Mouse (Mus musculus) liver, postnatal 0 days (tissue): Measurements from ENCODE around the gene Robo1. TPM values are rescaled to one million over a fixed set of nuclear protein-coding genes. Genes with fewer than 3 reads are reported as not detected.
"Not testable (repeated sequence)": the region's sequence is repeated elsewhere in the genome, so short reads cannot be mapped to it uniquely, and the experiment has no call there.

Experiments
- ATAC-seq: fragments of 200-750 bp; cut with Nextera tagmentation; 2 replicates; pipeline ENCODE4 v1.8.0; 2017; ENCODE audit warnings: mild to moderate bottlenecking, moderate library complexity
- DNase-seq: peaks from one replicate; pipeline ENCODE4 v3.0.0-alpha.2; 2016
- H3K27ac ChIP-seq: fragments of 300-500 bp; sonication (generic); 2 replicates; pipeline ENCODE4 v1.5.1; 2014; ENCODE audit warnings: antibody characterized with exemption, moderate library complexity, mild to moderate bottlenecking, low read depth
- H3K27me3 ChIP-seq: fragments of 300-500 bp; sonication (generic); 2 replicates; pipeline ENCODE4 v1.6.1; 2014; ENCODE audit warnings: low read length, control low read depth, mixed read lengths; ENCODE audit not compliant: insufficient read depth
- H3K36me3 ChIP-seq: fragments of 300-500 bp; sonication (generic); replicated peaks from 2 replicates; pipeline ENCODE4 v1.6.1; 2014; ENCODE audit warnings: mild to moderate bottlenecking, control low read depth, low read length, moderate library complexity, mixed read lengths; ENCODE audit not compliant: insufficient read depth
- H3K4me1 ChIP-seq: fragments of 300-500 bp; sonication (generic); 2 replicates; pipeline ENCODE4 v1.6.1; 2014; ENCODE audit warnings: antibody characterized with exemption, mild to moderate bottlenecking, control low read depth; ENCODE audit not compliant: insufficient read depth
- H3K4me2 ChIP-seq: fragments of 300-500 bp; sonication (generic); 2 replicates; pipeline ENCODE4 v1.6.1; 2014; ENCODE audit warnings: low read depth, mild to moderate bottlenecking, low read length, moderate library complexity, mixed read lengths
- H3K4me3 ChIP-seq: fragments of 300-500 bp; sonication (generic); 2 replicates; pipeline ENCODE4 v1.5.1; 2014; ENCODE audit warnings: low read depth, low read length
- H3K9ac ChIP-seq: fragments of 300-500 bp; sonication (generic); replicated peaks from 2 replicates; pipeline ENCODE4 v1.6.1; 2014; ENCODE audit warnings: mild to moderate bottlenecking, moderate library complexity
- H3K9me3 ChIP-seq: fragments of 300-500 bp; sonication (generic); 2 replicates; pipeline ENCODE4 v1.6.1; 2016; ENCODE audit warnings: mild to moderate bottlenecking, control low read depth, low read length, mixed read lengths
- CTCF ChIP-seq: sonication (generic); IDR thresholded peaks from 2 replicates; pipeline ENCODE4 v1.5.1; 2016; ENCODE audit warnings: antibody characterized with exemption, low read depth
- EP300 ChIP-seq: IDR thresholded peaks from 2 replicates; pipeline ENCODE4 v1.6.1; 2016; ENCODE audit warnings: antibody characterized with exemption, low read depth, mild to moderate bottlenecking
- WGBS: fragments of 180-500 bp; shearing (Covaris S2); extraction: QIAGEN DNeasy Blood & Tissue Kit; methylation state at CpG from one replicate; pipeline ENCODE4 v1.1.7; 2014; ENCODE audit not compliant: insufficient replicate concordance; 5-methylcytosine and 5-hydroxymethylcytosine counted together
- polyA plus RNA-seq: library from polyadenylated mRNA; unstranded; fragments of >200 nt; fragmentation: Nextera tagmentation; extraction: Ambion mirVana; gene quantifications from 2 replicates; pipeline ENCODE4 v1.2.1, GENCODE M21; 2015

Gene Robo1
- polyA plus RNA-seq, 1 experiment from 2014 or later: 2.4 TPM

- H3K27me3 ChIP-seq: no peaks in the 10 kb centered on the region
- no peak overlapping the region for H3K27ac ChIP-seq
- no peaks in the 10 kb centered on the region for H3K36me3 ChIP-seq
- no peak for ATAC-seq
- 76% methylated on average over 2 of the region's 2 CpGs for WGBS
- DNase-seq: no peak
- TF ChIP-seq EP300 (no peak), CTCF (no peak)
- no peak overlapping the region for H3K9ac ChIP-seq
- H3K4me3 ChIP-seq: no peak overlapping the region
- no peaks in the 10 kb centered on the region for H3K9me3 ChIP-seq
- H3K4me2 ChIP-seq: no peak overlapping the region
- H3K4me1 ChIP-seq: no peaks in the 10 kb centered on the region
Measured at GRCm38 (mm10) chr16:72544950-72545349, 236.8 kb downstream of the Robo1 start.

- no peak for ATAC-seq
- H3K9me3 ChIP-seq: no peaks in the 10 kb centered on the region
- DNase-seq: no peak
- no peaks in the 10 kb centered on the region for H3K27me3 ChIP-seq
- no peak overlapping the region for H3K9ac ChIP-seq
- H3K4me2 ChIP-seq: no peak overlapping the region
- H3K27ac ChIP-seq: no peak overlapping the region
- TF ChIP-seq EP300 (no peak), CTCF (no peak)
- H3K4me3 ChIP-seq: no peak overlapping the region
- H3K4me1 ChIP-seq: no peaks in the 10 kb centered on the region
- 67% methylated on average over 8 of the region's 8 CpGs for WGBS
- no peaks in the 10 kb centered on the region for H3K36me3 ChIP-seq
Measured at GRCm38 (mm10) chr16:72551672-72552243, 243.7 kb downstream of the Robo1 start.

- Histone ChIP-seq H3K4me1 (no peaks in the 10 kb centered on the region), H3K9ac (no peak overlapping the region), H3K36me3 (no peaks in the 10 kb centered on the region), H3K9me3 (no peaks in the 10 kb centered on the region), H3K4me2 (no peak overlapping the region), H3K27me3 (no peaks in the 10 kb centered on the region), H3K4me3 (no peak overlapping the region), H3K27ac (no peak overlapping the region)
- TF ChIP-seq EP300 (no peak), CTCF (no peak)
- DNase-seq (no peak), ATAC-seq (no peak)
- 67% methylated on average over 5 of the region's 5 CpGs for WGBS
Measured at GRCm38 (mm10) chr16:72553713-72554112, 245.6 kb downstream of the Robo1 start.

- not testable (repeated sequence) for H3K4me2 ChIP-seq, H3K9ac ChIP-seq, ATAC-seq, DNase-seq, H3K9me3 ChIP-seq, H3K27me3 ChIP-seq, H3K4me3 ChIP-seq, H3K27ac ChIP-seq, H3K4me1 ChIP-seq, H3K36me3 ChIP-seq
- WGBS: 39% methylated on average over 2 of the region's 2 CpGs
Measured at GRCm38 (mm10) chr16:72562149-72562548, 254.0 kb downstream of the Robo1 start.

DNA sequence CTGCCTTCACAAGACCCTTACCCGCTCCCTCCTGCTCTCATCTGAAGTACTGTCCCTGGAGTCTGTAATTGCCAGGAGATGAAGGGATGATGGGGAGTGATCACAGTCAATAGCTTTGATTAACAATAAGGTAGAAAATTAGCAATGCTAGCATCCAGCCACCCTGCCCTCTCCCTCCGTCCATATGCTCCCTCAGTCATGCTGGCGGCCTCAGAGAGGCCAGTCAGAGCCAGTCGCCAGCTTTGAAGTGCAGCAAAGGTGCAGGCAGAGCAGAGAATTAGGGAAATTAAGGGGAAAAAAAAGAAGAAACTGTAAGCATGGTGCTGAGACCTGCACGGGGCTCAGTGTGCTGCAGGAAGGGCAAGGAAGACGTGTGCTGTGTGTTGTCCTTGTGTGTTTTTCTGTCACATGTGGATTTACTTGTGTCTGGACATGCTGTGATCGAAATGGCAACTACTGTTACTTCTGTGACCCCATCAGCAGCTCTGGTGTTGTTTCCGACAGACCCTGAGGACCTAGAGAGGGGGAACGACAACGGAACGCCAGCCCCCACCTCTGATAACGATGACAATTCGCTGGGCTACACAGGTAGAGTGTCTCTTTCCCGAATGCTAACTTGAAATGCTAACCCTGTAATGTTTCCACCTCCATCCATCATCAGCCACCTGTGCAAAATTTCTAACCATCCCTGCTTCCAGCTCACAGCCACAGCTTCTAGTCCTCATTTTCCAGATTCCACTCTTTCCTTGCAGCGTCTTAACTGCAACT lies 255.3 kb downstream of the Robo1 start:
- no peak for DNase-seq
- H3K4me1 ChIP-seq: no peaks in the 10 kb centered on the region
- no peak overlapping the region for H3K9ac ChIP-seq
- H3K4me3 ChIP-seq: no peak overlapping the region
- H3K9me3 ChIP-seq: no peaks in the 10 kb centered on the region
- ATAC-seq: no peak
- no peaks in the 10 kb centered on the region for H3K36me3 ChIP-seq
- H3K27me3 ChIP-seq: no peaks in the 10 kb centered on the region
- no peak overlapping the region for H3K4me2 ChIP-seq
- TF ChIP-seq CTCF: no peak
- no peak for TF ChIP-seq EP300
- H3K27ac ChIP-seq: no peak overlapping the region
- 28% methylated on average over 15 of the region's 15 CpGs for WGBS

DNA sequence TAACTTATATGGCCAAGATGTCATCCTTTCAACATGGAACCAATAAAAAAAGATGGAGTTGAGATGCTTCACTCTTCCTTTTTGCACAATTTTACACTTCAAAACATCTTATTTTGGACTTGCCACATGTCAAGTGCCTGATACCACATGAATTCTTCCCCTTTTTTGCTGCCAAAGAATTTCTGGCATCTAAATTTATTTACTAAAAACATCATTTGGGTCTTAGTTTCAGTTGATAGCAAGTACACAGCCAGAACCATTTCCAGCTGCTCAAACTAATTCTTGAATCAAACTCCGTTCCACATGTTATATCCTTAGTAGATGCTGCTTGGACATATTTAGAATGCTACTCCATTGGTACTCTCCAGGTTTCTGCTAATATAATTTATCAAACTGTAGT lies 267.1 kb downstream of the Robo1 start:
- no peak overlapping the region for H3K4me3 ChIP-seq
- TF ChIP-seq CTCF: no peak
- TF ChIP-seq EP300: no peak
- no peak for DNase-seq
- no peaks in the 10 kb centered on the region for H3K9me3 ChIP-seq
- no peak for ATAC-seq
- no peak overlapping the region for H3K9ac ChIP-seq
- WGBS: 87% methylated on average over 1 of the region's 1 CpGs
- no peaks in the 10 kb centered on the region for H3K4me1 ChIP-seq
- no peaks in the 10 kb centered on the region for H3K27me3 ChIP-seq
- no peak overlapping the region for H3K27ac ChIP-seq
- no peak overlapping the region for H3K4me2 ChIP-seq
- no peaks in the 10 kb centered on the region for H3K36me3 ChIP-seq
